Mouse (Mus musculus): ENCODE results near the gene Apba2. TPM values are rescaled to one million over a fixed set of nuclear protein-coding genes. Genes with fewer than 3 reads are reported as not detected.
A peak's percentile ranks its signal among the peaks of the same experiment; 100 is the strongest.

The Apba2 gene
- polyA plus RNA-seq, 1 experiment from 2014 or later: 17.0 TPM

DNA sequence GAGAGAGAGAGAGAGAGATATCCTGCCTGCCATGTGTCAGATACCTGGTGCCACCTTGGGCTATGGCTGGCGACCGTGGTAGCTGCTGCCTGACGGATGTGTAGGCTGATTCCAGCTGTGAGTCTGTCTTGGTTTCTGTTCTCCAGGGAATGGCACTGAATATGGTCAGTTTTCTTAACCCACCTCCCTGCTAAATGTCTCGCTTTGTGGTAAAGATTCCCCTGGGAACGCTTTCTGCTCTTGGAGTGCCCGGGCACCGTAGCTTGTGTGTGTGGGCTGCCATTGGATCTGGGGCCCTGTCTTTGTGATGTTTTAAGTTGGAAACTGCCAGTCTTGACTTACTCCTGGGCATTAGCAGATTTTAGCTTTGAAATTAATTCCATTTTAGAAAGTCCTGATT lies 7.3 kb downstream of the Apba2 start:
- no peak for ATAC-seq (ENCODE audit: insufficient number of reproducible peaks, insufficient read depth, low FRiP score, low TSS enrichment)
- H3K36me3 ChIP-seq: no peaks in the 10 kb centered on the region
- 80% methylated on average over 7 of the region's 7 CpGs for WGBS
- no peak overlapping the region for H3K4me2 ChIP-seq (replicated peaks)
- H3K9ac ChIP-seq: no peak overlapping the region
- no peaks in the 10 kb centered on the region for H3K9me3 ChIP-seq
- no peak overlapping the region for H3K4me3 ChIP-seq
- H3K27me3 ChIP-seq: peaks cover 6% of the 10 kb centered on the region
- H3K27ac ChIP-seq: no peak overlapping the region
- no peaks in the 10 kb centered on the region for H3K4me1 ChIP-seq

DNA sequence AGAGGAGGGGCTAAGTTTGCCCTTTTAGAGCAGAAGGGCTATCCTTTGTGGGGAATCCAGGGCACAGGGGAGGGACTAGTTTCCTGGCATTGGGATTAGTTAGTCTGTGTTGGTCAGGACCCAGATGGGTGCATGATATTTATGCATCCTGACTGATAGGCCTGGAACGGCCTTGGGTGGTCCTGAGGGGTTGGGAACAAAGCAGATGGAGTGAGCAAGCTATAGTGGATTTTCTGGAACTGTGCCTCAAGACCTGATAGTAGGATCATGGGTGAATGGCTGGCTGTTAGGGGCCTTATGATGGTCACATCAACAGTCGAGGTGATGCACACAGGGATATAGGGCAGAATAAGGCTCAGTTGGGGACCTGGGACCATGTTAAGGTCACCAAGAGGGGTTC lies 8.4 kb downstream of the Apba2 start:
- H3K4me1 ChIP-seq: no peaks in the 10 kb centered on the region
- no peak overlapping the region for H3K9ac ChIP-seq
- 69% methylated on average over 2 of the region's 2 CpGs for WGBS
- H3K4me2 ChIP-seq (replicated peaks): no peak overlapping the region
- H3K9me3 ChIP-seq: no peaks in the 10 kb centered on the region
- no peaks in the 10 kb centered on the region for H3K36me3 ChIP-seq
- H3K27me3 ChIP-seq: no peaks in the 10 kb centered on the region
- H3K4me3 ChIP-seq: no peak overlapping the region
- ATAC-seq (ENCODE audit: insufficient number of reproducible peaks, insufficient read depth, low FRiP score, low TSS enrichment): no peak
- H3K27ac ChIP-seq: no peak overlapping the region

DNA sequence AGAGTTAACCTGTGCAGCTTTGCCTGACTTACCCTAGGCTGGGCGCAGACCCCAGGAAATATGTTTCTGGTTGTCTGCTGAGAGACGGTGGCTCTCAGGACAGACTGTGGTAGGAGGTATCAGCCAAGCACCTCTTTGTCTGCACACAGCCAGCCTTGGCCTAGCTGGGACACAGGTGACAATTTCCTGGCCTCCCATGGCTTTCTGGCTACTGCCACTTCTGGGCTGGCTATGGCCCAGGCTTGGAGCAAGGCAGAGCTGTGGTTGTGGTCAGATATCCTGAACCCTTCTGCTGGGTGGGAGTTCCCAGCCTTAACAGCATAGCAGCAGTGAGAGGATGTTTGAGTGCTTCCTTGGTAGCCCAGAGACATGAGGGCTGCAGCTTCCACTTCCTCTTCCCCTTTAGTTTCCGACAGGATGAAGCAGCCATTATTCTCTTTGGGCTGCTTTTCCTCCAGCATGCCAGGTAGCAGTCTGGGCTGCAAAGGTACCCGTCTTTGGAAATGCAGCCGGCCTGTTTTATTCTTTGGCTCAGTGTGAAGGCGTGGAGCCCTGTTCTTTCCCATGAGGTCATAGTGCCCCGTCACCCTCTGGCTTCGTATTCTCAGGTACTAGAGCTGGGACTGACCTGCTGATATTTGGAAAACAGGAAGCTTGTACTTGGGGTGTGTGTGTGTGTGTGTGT lies 9.2 kb downstream of the Apba2 start:
- H3K4me3 ChIP-seq: no peak overlapping the region
- no peak overlapping the region for H3K27ac ChIP-seq
- 87% methylated on average over 8 of the region's 8 CpGs for WGBS
- no peak for ATAC-seq (ENCODE audit: insufficient number of reproducible peaks, insufficient read depth, low FRiP score, low TSS enrichment)
- no peak overlapping the region for H3K4me2 ChIP-seq (replicated peaks)
- H3K27me3 ChIP-seq: no peaks in the 10 kb centered on the region
- H3K9me3 ChIP-seq: no peaks in the 10 kb centered on the region
- no peaks in the 10 kb centered on the region for H3K36me3 ChIP-seq
- no peaks in the 10 kb centered on the region for H3K4me1 ChIP-seq
- H3K9ac ChIP-seq: no peak overlapping the region

DNA sequence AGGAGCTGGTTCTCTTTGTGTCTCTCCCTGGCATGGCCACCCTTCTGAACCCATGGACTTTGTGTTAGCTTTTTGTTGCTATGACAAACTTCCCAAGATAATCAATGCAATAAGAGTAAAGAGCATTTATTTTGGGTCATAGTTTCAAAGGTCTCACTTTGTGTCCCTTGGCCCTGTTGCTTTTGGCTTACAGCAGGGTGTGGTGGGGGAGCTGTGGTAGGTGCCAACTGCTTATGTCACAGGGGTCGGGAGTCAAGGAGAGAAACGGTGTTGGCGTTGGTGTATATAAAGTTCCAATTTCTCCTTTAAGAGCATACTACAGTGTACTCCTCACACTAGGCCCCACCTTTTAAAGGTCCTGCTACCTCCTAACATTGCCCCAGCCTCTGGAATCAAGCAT lies 12.1 kb downstream of the Apba2 start:
- no peak overlapping the region for H3K4me3 ChIP-seq
- no peak overlapping the region for H3K27ac ChIP-seq
- H3K9me3 ChIP-seq: no peaks in the 10 kb centered on the region
- H3K36me3 ChIP-seq: no peaks in the 10 kb centered on the region
- H3K4me2 ChIP-seq (replicated peaks): no peak overlapping the region
- H3K27me3 ChIP-seq: no peaks in the 10 kb centered on the region
- H3K9ac ChIP-seq: no peak overlapping the region
- no peak for ATAC-seq (ENCODE audit: insufficient number of reproducible peaks, insufficient read depth, low FRiP score, low TSS enrichment)
- WGBS: 89% methylated on average over 3 of the region's 3 CpGs
- H3K4me1 ChIP-seq: no peaks in the 10 kb centered on the region

DNA sequence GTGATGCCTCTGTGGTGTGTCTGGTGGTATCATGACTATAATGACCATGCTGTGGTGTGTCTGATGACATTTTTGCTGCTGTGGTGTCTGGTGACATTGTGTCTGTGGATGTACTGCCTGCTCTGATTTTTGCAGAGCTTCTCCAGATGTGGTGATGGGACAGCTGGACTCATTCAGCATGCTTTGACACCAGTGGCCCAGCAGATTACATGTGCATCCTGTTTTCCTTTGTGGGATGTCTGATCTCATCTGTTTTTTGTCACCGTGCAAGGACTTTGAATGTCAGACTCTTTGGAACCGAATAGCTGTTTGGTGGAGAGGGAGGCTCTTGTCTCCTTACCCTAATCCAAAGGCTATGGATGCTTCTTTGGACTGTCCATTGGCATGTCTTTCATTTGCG lies 13.8 kb downstream of the Apba2 start:
- Histone ChIP-seq H3K4me2 (replicated peaks) (no peak overlapping the region), H3K36me3 (no peaks in the 10 kb centered on the region), H3K9ac (no peak overlapping the region), H3K27me3 (no peaks in the 10 kb centered on the region), H3K9me3 (no peaks in the 10 kb centered on the region), H3K27ac (no peak overlapping the region), H3K4me3 (no peak overlapping the region), H3K4me1 (no peaks in the 10 kb centered on the region)
- no peak for ATAC-seq (ENCODE audit: insufficient number of reproducible peaks, insufficient read depth, low FRiP score, low TSS enrichment)
- WGBS: 72% methylated on average over 3 of the region's 3 CpGs

DNA sequence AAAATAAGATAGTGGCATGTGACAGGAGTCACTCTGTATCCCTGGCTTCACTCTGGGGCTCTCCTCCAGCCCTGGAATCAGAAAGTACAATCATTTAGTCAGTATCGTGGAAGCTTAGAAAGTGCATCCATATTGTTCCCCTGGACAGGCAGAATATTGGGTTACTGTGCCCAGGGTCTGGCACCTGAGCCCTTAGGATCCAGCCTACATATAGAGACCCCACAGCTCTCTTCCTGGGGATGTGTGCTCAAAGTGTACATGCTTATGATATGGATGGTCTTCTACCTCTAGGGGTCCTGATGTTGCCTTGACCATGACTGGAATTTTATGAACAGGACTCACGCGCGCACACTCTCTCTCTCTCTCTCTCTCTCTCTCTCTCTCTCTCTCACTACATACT lies 14.4 kb downstream of the Apba2 start:
- H3K27me3 ChIP-seq: no peaks in the 10 kb centered on the region
- no peak overlapping the region for H3K27ac ChIP-seq
- no peaks in the 10 kb centered on the region for H3K9me3 ChIP-seq
- H3K4me1 ChIP-seq: no peaks in the 10 kb centered on the region
- WGBS: 89% methylated on average over 4 of the region's 4 CpGs
- no peak overlapping the region for H3K4me3 ChIP-seq
- no peak overlapping the region for H3K9ac ChIP-seq
- no peaks in the 10 kb centered on the region for H3K36me3 ChIP-seq
- no peak overlapping the region for H3K4me2 ChIP-seq (replicated peaks)
- no peak for ATAC-seq (ENCODE audit: insufficient number of reproducible peaks, insufficient read depth, low FRiP score, low TSS enrichment)

DNA sequence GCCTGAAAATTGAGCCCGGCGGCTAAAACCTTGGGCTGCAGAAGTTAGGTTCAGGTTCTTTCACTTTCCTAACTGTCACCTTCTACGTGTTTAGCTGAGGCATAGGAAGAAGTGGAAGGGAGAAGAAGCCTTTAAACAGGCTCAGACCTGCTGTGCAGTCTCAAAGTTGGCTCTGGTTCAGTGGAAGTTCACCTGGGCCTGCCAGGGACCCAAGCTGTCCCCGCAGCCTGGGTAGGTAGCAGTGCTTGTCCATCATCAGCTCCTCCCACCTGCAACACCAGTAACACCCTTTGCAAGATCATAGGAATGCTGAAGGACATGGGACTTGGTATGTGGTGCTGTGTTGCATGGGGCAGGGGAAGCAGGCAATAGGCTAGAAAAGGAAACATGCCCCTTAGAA lies 17.6 kb downstream of the Apba2 start:
- no peak overlapping the region for H3K4me3 ChIP-seq
- H3K27me3 ChIP-seq: no peaks in the 10 kb centered on the region
- H3K9ac ChIP-seq: no peak overlapping the region
- no peaks in the 10 kb centered on the region for H3K36me3 ChIP-seq
- no peaks in the 10 kb centered on the region for H3K4me1 ChIP-seq
- no peak overlapping the region for H3K4me2 ChIP-seq (replicated peaks)
- H3K27ac ChIP-seq: no peak overlapping the region
- no peaks in the 10 kb centered on the region for H3K9me3 ChIP-seq
- 80% methylated on average over 4 of the region's 4 CpGs for WGBS
- ATAC-seq (ENCODE audit: insufficient number of reproducible peaks, insufficient read depth, low FRiP score, low TSS enrichment): no peak

DNA sequence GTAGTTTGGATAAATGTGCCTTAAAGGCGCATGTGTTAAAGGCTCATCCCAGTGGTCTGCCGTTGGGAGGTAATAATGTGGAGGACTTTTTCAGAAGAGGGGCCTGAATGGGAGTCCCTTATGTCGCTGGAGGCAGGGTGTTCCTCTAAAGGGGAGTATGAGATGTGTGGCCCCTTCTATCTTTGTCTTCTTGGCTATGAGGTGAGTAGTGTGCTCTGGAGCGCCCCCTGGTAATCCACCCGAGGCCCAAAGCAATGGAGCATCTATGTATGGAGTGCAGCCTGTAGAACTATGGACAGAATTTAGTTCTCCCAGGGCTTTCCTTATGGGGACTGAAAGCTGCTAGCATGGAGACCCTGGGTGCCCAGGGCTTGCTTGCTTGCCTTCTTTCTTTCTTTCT lies 18.0 kb downstream of the Apba2 start:
- Histone ChIP-seq H3K27ac (no peak overlapping the region), H3K4me3 (no peak overlapping the region), H3K9me3 (no peaks in the 10 kb centered on the region), H3K9ac (no peak overlapping the region), H3K4me2 (replicated peaks) (no peak overlapping the region), H3K36me3 (no peaks in the 10 kb centered on the region), H3K27me3 (no peaks in the 10 kb centered on the region), H3K4me1 (no peaks in the 10 kb centered on the region)
- 66% methylated on average over 5 of the region's 5 CpGs for WGBS
- ATAC-seq (ENCODE audit: insufficient number of reproducible peaks, insufficient read depth, low FRiP score, low TSS enrichment): no peak

DNA sequence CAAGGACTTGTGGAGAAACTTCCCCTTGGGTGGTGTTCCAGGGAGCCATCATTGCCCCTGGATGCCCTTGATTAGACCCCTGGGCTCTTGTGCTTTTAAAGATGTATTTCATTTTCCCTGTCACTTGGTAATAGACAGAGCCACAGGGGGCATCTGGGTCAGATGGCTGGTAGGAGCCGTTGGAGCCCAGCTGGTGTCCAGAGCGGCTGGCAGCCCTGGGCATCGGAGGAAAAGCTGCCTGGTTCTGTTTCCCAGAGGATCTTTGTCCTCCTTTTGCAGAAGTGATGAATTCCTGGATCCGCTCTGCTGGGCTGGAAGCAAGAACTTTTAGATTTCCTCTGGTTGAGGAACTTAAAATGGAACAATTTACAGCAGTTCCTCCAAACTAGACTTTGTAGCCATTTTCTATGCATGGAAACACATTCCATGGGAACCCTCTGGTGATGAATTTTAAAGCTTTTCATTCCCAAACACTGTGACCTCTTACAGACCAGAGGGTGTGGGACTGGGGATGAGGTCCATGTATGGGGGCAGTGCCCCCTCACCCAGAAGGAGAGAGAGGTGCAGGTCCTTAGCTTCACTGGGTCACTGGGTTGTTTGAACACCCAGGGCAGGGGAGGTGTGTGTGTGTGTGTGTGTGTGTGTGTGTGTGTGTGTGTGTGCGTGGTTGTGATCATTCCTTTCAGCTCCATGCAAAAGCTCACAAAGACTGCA lies 20.3 kb downstream of the Apba2 start:
- Histone ChIP-seq H3K4me1 (no peaks in the 10 kb centered on the region), H3K9me3 (no peaks in the 10 kb centered on the region), H3K4me2 (replicated peaks) (no peak overlapping the region), H3K27ac (no peak overlapping the region), H3K4me3 (no peak overlapping the region), H3K36me3 (no peaks in the 10 kb centered on the region), H3K9ac (no peak overlapping the region), H3K27me3 (no peaks in the 10 kb centered on the region)
- 69% methylated on average over 5 of the region's 5 CpGs for WGBS
- ATAC-seq (ENCODE audit: insufficient number of reproducible peaks, insufficient read depth, low FRiP score, low TSS enrichment): 0 out of 2 replicates have a peak, but pooled peaks have one; percentile 10

DNA sequence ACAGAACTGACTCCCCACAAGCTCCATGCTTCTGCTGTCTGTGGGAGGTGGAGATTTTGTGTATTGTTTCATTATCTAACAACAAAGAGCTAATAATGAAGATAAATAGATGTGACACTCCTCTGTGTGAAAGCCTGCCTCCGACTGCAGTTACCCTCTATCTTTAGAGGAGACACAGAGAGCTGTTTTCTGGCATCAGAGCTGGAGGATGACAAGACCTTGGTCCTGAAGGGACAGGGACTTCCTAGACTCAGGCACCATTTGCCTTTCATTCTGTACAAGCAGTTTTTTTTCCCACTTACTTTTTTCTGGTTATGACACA lies 20.9 kb downstream of the Apba2 start:
- Histone ChIP-seq H3K27me3 (no peaks in the 10 kb centered on the region), H3K4me2 (replicated peaks) (no peak overlapping the region), H3K4me1 (no peaks in the 10 kb centered on the region), H3K9ac (no peak overlapping the region), H3K27ac (no peak overlapping the region), H3K36me3 (no peaks in the 10 kb centered on the region), H3K4me3 (no peak overlapping the region), H3K9me3 (no peaks in the 10 kb centered on the region)
- WGBS: 65% methylated on average over 1 of the region's 1 CpGs
- ATAC-seq (ENCODE audit: insufficient number of reproducible peaks, insufficient read depth, low FRiP score, low TSS enrichment): no peak

DNA sequence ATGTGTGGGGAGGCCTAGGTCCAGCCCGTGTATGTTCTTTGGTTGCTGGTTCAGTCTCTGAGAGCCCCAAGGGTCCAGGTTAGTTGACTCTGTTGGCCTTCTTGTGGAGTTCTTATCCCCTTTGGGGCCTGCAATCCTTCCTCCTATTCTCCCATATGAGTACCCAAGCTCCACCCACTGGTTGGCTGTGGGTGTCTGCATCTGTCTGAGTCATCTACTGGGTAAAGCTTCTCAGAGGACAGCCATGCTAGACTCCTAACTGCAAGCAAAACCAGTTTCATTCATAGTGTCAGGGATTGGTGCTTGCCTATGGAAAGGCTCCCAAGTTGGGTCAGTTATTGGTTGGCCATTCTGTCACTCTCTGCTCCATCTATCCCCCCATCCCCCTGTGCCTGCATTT lies 29.8 kb downstream of the Apba2 start:
- no peak overlapping the region for H3K4me2 ChIP-seq (replicated peaks)
- no peaks in the 10 kb centered on the region for H3K4me1 ChIP-seq
- no peak overlapping the region for H3K4me3 ChIP-seq
- ATAC-seq (ENCODE audit: insufficient number of reproducible peaks, insufficient read depth, low FRiP score, low TSS enrichment): no peak
- H3K9me3 ChIP-seq: no peaks in the 10 kb centered on the region
- no peaks in the 10 kb centered on the region for H3K36me3 ChIP-seq
- H3K27ac ChIP-seq: no peak overlapping the region
- 96% methylated on average over 1 of the region's 1 CpGs for WGBS
- H3K27me3 ChIP-seq: no peaks in the 10 kb centered on the region
- no peak overlapping the region for H3K9ac ChIP-seq

DNA sequence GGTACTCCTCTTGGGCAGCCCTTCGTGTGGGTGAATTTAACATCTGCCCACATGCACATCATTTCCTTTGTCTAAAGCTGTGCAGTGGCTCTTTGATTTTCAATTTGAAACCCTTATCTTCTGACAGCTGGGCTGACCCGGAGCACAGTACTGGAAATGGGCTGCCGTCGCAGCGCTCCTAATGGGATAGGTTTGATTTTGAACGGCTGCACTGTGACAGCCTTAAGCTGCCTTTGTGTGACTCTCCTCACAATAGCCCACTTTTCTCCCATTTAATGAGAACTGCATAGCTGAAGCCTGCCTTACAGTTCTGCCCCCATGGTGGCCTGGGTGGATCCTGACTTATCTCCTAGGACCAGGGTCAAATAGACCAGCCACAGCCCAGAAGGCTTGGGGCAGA lies 31.9 kb downstream of the Apba2 start:
- 83% methylated on average over 6 of the region's 6 CpGs for WGBS
- no peak for ATAC-seq (ENCODE audit: insufficient number of reproducible peaks, insufficient read depth, low FRiP score, low TSS enrichment)
- Histone ChIP-seq H3K9me3 (no peaks in the 10 kb centered on the region), H3K4me2 (replicated peaks) (no peak overlapping the region), H3K27ac (no peak overlapping the region), H3K4me3 (no peak overlapping the region), H3K27me3 (no peaks in the 10 kb centered on the region), H3K36me3 (no peaks in the 10 kb centered on the region), H3K9ac (no peak overlapping the region), H3K4me1 (no peaks in the 10 kb centered on the region)
